ENCODE assay signal across 8 mouse cellular contexts in the genomic region with DNA sequence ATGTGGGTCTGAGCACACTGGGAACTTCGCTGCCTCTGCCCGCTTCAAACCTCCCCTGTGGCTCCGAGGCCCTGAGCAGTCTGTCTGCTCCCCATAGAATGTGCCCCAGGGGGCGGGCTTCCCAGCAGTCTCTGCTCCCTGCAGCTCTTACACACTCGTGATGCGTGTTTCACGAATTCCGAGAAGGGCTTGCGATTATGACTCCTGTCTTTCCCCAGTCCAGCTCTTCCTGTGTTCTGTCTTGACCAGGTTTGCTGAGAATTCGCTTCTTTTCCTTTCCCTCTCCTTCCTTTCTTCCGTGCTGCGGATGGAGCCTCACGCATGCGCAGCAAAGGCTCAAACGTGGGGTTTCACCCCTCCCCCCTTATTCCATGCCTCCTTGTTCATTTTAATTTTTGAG. TPM values are rescaled to one million over a fixed set of nuclear protein-coding genes. Genes with fewer than 3 reads are reported as not detected.
DNase-seq lines count a peak whose midpoint lies in the region; ATAC-seq and TF ChIP-seq lines count a peak whose summit lies in the region.

No protein-coding gene starts in this region.

- DNase-seq in heart, embryonic 10.5 days (ENCODE audit: low spot score) = no peak
- DNase-seq in heart, postnatal 10 days = no peak
- DNase-seq in thymus, adult 2 months = no peak
- DNase-seq in thymus, postnatal 25 days = no peak
- DNase-seq in Muller cell, postnatal 12 days (ENCODE audit: inconsistent ontology term) = no peak

- peaks cover 11% of the 10 kb centered on the region for H3K36me3 ChIP-seq in heart, embryonic 10.5 days
- no peaks in the 10 kb centered on the region for H3K36me3 ChIP-seq in thymus, adult 2 months (ENCODE audit: control insufficient read depth, insufficient read depth, low read length)
- H3K36me3 ChIP-seq in heart, embryonic 14.5 days (ENCODE audit: control insufficient read depth, insufficient read depth, low read length) = peaks cover 12% of the 10 kb centered on the region
- H3K36me3 ChIP-seq in liver, embryonic 12.5 days = peaks cover 14% of the 10 kb centered on the region
- H3K36me3 ChIP-seq in kidney, embryonic 16.5 days (ENCODE audit: insufficient read depth, low read length) = 0 out of 2 replicates have a peak, but pooled peaks cover 2% of the 10 kb centered on the region

- TF ChIP-seq POLR2A in thymus, adult 2 months (IDR thresholded peaks at IDR 0.05; ENCODE audit: control insufficient read depth, extremely low read depth, insufficient read depth, low read length, poor library complexity) = no peak

- ATAC-seq in heart, embryonic 14.5 days (ENCODE audit: insufficient number of reproducible peaks, insufficient read depth, low FRiP score, low read depth) = no peak
- no peak for ATAC-seq in liver, embryonic 12.5 days
- no peak for ATAC-seq in kidney, embryonic 16.5 days (ENCODE audit: low FRiP score, low TSS enrichment)

- H3K27me3 ChIP-seq in heart, embryonic 10.5 days (ENCODE audit: insufficient read depth, poor library complexity, severe bottlenecking) = no peaks in the 10 kb centered on the region
- no peaks in the 10 kb centered on the region for H3K27me3 ChIP-seq in thymus, adult 2 months (ENCODE audit: control insufficient read depth, insufficient read depth, low read length)
- H3K27me3 ChIP-seq in heart, embryonic 14.5 days (ENCODE audit: control insufficient read depth, insufficient read depth, low read length) = no peaks in the 10 kb centered on the region
- no peaks in the 10 kb centered on the region for H3K27me3 ChIP-seq in liver, embryonic 12.5 days (replicated peaks)
- no peaks in the 10 kb centered on the region for H3K27me3 ChIP-seq in kidney, embryonic 16.5 days (ENCODE audit: insufficient read depth, low read length)

- WGBS in heart, embryonic 10.5 days = 51% methylated on average over 15 of the region's 15 CpGs
- WGBS in thymus, adult 2 months = 79% methylated on average over 15 of the region's 15 CpGs
- WGBS in heart, embryonic 14.5 days = 61% methylated on average over 15 of the region's 15 CpGs
- WGBS in liver, embryonic 12.5 days (ENCODE audit: insufficient replicate concordance) = 56% methylated on average over 15 of the region's 15 CpGs
- WGBS in kidney, embryonic 16.5 days = 74% methylated on average over 15 of the region's 15 CpGs

- H3K27ac ChIP-seq in heart, embryonic 10.5 days = peak overlapping the region; percentile 83
- no peak overlapping the region for H3K27ac ChIP-seq in thymus, adult 2 months (ENCODE audit: control insufficient read depth, insufficient read depth, low read length)
- H3K27ac ChIP-seq in heart, embryonic 14.5 days (replicated peaks in 1 of 2; ENCODE audit: control insufficient read depth in 1 of 2, insufficient read depth in 1 of 2, low read depth in 2 of 2, low read length in 2 of 2) = no peak overlapping the region
- H3K27ac ChIP-seq in liver, embryonic 12.5 days = no peak overlapping the region
- H3K27ac ChIP-seq in kidney, embryonic 16.5 days (ENCODE audit: low read length) = no peak overlapping the region

- H3K9ac ChIP-seq in heart, embryonic 14.5 days (ENCODE audit: low read length) = 0 out of 2 replicates have a peak overlapping the region, but pooled peaks have one; percentile 38
- H3K9ac ChIP-seq in liver, embryonic 12.5 days = peak overlapping the region; percentile 39
- H3K9ac ChIP-seq in kidney, embryonic 16.5 days (replicated peaks; ENCODE audit: low read length) = no peak overlapping the region

- no peaks in the 10 kb centered on the region for H3K9me3 ChIP-seq in heart, embryonic 10.5 days
- no peaks in the 10 kb centered on the region for H3K9me3 ChIP-seq in heart, embryonic 14.5 days (ENCODE audit: control insufficient read depth, low read length)
- H3K9me3 ChIP-seq in liver, embryonic 12.5 days (replicated peaks) = no peaks in the 10 kb centered on the region
- no peaks in the 10 kb centered on the region for H3K9me3 ChIP-seq in kidney, embryonic 16.5 days (ENCODE audit: low read length)

- intact Hi-C loops in heart, postnatal 10 days (cut with DNase I) = no loop called here

- peaks cover 62% of the 10 kb centered on the region for H3K4me1 ChIP-seq in heart, embryonic 10.5 days
- H3K4me1 ChIP-seq in thymus, adult 2 months (replicated peaks; ENCODE audit: control insufficient read depth, insufficient read depth, low read length) = peaks cover 13% of the 10 kb centered on the region
- peaks cover 19 to 25% of the 10 kb centered on the region in 2 experiments for H3K4me1 ChIP-seq in heart, embryonic 14.5 days (ENCODE audit: control insufficient read depth in 2 of 2, insufficient read depth in 2 of 2, low read length in 2 of 2)
- H3K4me1 ChIP-seq in liver, embryonic 12.5 days = peaks cover 60% of the 10 kb centered on the region
- H3K4me1 ChIP-seq in kidney, embryonic 16.5 days (ENCODE audit: insufficient read depth, low read length) = peaks cover 23% of the 10 kb centered on the region

- no peak for TF ChIP-seq CTCF in thymus, adult 2 months (IDR thresholded peaks at IDR 0.05; ENCODE audit: borderline replicate concordance, control insufficient read depth, extremely low read depth, insufficient read depth, low read length, poor library complexity)

- H3K4me3 ChIP-seq in heart, embryonic 10.5 days = no peak overlapping the region
- peak overlapping the region; percentile 24; the same call in 1 of the 2 replicates for H3K4me3 ChIP-seq in thymus, adult 2 months (ENCODE audit: control insufficient read depth, insufficient read depth, low read length)
- 0 out of 4 replicates have a peak overlapping the region, but pooled peaks of 1 of the 2 experiments have one; percentile 3 for H3K4me3 ChIP-seq in heart, embryonic 14.5 days (ENCODE audit: control insufficient read depth in 1 of 2, insufficient read depth in 1 of 2, low read depth in 1 of 2, low read length in 2 of 2)
- H3K4me3 ChIP-seq in liver, embryonic 12.5 days = peak overlapping the region; percentile 10; the same call in 1 of the 2 replicates
- no peak overlapping the region for H3K4me3 ChIP-seq in kidney, embryonic 16.5 days (ENCODE audit: low read length)

- H3K4me2 ChIP-seq in heart, embryonic 14.5 days (ENCODE audit: low read length) = peak overlapping the region; percentile 17; the same call in 1 of the 2 replicates
- H3K4me2 ChIP-seq in liver, embryonic 12.5 days = peak overlapping the region; percentile 62
- no peak overlapping the region for H3K4me2 ChIP-seq in kidney, embryonic 16.5 days (replicated peaks; ENCODE audit: low read depth, low read length)

RNA-seq across cellular contexts. Expression of a gene that starts 54.1 kb away (rescaled TPM):
- polyA plus RNA-seq in heart, embryonic 10.5 days (2016; fragmentation: Nextera tagmentation; extraction: Ambion mirVana) = 11.4 and 13.6 TPM in 2 replicates
- 10 to 100 TPM; 21.2 to 23.5 TPM for total RNA-seq in heart, postnatal 10 days (2021)
- polyA plus RNA-seq in thymus, adult 2 months (2012; rRNA removed) = 10.9 and 14.2 TPM in 2 replicates
- polyA plus RNA-seq in heart, embryonic 14.5 days (2014; fragmentation: Nextera tagmentation; extraction: Ambion mirVana) = 21.0 and 24.2 TPM in 2 replicates
- polyA plus RNA-seq in liver, embryonic 12.5 days (2016; fragmentation: Nextera tagmentation; extraction: Ambion mirVana) = 8.1 and 9.9 TPM in 2 replicates
- polyA plus RNA-seq in kidney, embryonic 16.5 days (2015; fragmentation: Nextera tagmentation; extraction: Ambion mirVana) = 8.9 and 9.4 TPM in 2 replicates

RNA-seq across cellular contexts. Expression of a gene that starts 54.5 kb away (rescaled TPM):
- polyA plus RNA-seq in heart, embryonic 10.5 days (2016; fragmentation: Nextera tagmentation; extraction: Ambion mirVana) = 16.3 and 21.4 TPM in 2 replicates
- 10 to 100 TPM; 35.8 to 39.7 TPM for total RNA-seq in heart, postnatal 10 days (2021)
- 6.1 and 9.9 TPM in 2 replicates for polyA plus RNA-seq in thymus, adult 2 months (2012; rRNA removed)
- polyA plus RNA-seq in heart, embryonic 14.5 days (2014; fragmentation: Nextera tagmentation; extraction: Ambion mirVana) = 19.2 and 21.2 TPM in 2 replicates
- 2.4 and 2.9 TPM in 2 replicates for polyA plus RNA-seq in liver, embryonic 12.5 days (2016; fragmentation: Nextera tagmentation; extraction: Ambion mirVana)
- 18.4 and 20.6 TPM in 2 replicates for polyA plus RNA-seq in kidney, embryonic 16.5 days (2015; fragmentation: Nextera tagmentation; extraction: Ambion mirVana)

Comparison
In these comparisons a context has a peak if more than half of its experiments do, and no peak if none do; other contexts are left out.
1. H3K4me3 ChIP-seq: peak in thymus, adult 2 months (single experiment) and liver, embryonic 12.5 days (single experiment); none in heart, embryonic 10.5 days (single experiment) and kidney, embryonic 16.5 days (single experiment).